Mouse (Mus musculus): Measurements from ENCODE around the gene Zfp579.
A peak's percentile ranks its signal among the peaks of the same experiment; 100 is the strongest.

The Zfp579 gene

GRCm38 (mm10) chr7:4950561-4951342 is 45.2 kb downstream of the Zfp579 start:
- DNase-seq = peak; percentile 40 to 44

GRCm38 (mm10) chr7:4948386-4948785 is 47.6 kb downstream of the Zfp579 start:
- no peak for DNase-seq

GRCm38 (mm10) chr7:4947855-4948254 is 48.1 kb downstream of the Zfp579 start:
- peak; percentile 37 to 38 for DNase-seq

- DNase-seq = peak; percentile 94 to 96
Observed at GRCm38 (mm10) chr7:4943223-4943815, 52.6 kb downstream of the Zfp579 start.

GRCm38 (mm10) chr7:4942673-4943072 is 53.3 kb downstream of the Zfp579 start:
- DNase-seq = no peak

- peak; percentile 83 to 86 for DNase-seq
Observed at GRCm38 (mm10) chr7:4940068-4940479, 55.9 kb downstream of the Zfp579 start.

- peak; percentile 71 to 73 for DNase-seq
Observed at GRCm38 (mm10) chr7:4938456-4938855, 57.5 kb downstream of the Zfp579 start.

- DNase-seq = no peak
Observed at GRCm38 (mm10) chr7:4937392-4937791, 58.6 kb downstream of the Zfp579 start.

- DNase-seq = no peak
Observed at GRCm38 (mm10) chr7:4936832-4937231, 59.1 kb downstream of the Zfp579 start.

- no peak for DNase-seq
Observed at GRCm38 (mm10) chr7:4934160-4934914, 61.6 kb downstream of the Zfp579 start.

Measured in lung, adult 18-20 months (tissue).